Mouse (Mus musculus) forebrain, postnatal 0 days (tissue): ENCODE measurements around the gene Ncor2. TPM values are rescaled to one million over a fixed set of nuclear protein-coding genes. Genes with fewer than 3 reads are reported as not detected.

Source experiments
- ATAC-seq: fragments of 200-750 bp; cut with Nextera tagmentation; 2 replicates; pipeline ENCODE4 v1.8.0; 2017; ENCODE audit warnings: mild to moderate bottlenecking, moderate library complexity
- DNase-seq: peaks from one replicate; pipeline ENCODE4 v3.0.0-alpha.2; 2015
- H3K27ac ChIP-seq: fragments of 300-500 bp; sonication (generic); 2 replicates; pipeline ENCODE4 v1.5.1; 2014; ENCODE audit warnings: low read depth, mild to moderate bottlenecking, antibody characterized with exemption, low read length, moderate library complexity, mixed read lengths
- H3K27me3 ChIP-seq: fragments of 300-500 bp; sonication (generic); 2 replicates; pipeline ENCODE4 v1.6.1; 2014; ENCODE audit warnings: mild to moderate bottlenecking, low read length, mixed read lengths; ENCODE audit not compliant: insufficient read depth
- H3K36me3 ChIP-seq: fragments of 300-500 bp; sonication (generic); 2 replicates; pipeline ENCODE4 v1.6.1; 2014; ENCODE audit warnings: mild to moderate bottlenecking, moderate library complexity; ENCODE audit not compliant: insufficient read depth
- H3K4me1 ChIP-seq: fragments of 300-500 bp; sonication (generic); 2 replicates; pipeline ENCODE4 v1.6.1; 2014; ENCODE audit warnings: antibody characterized with exemption; ENCODE audit not compliant: insufficient read depth
- H3K4me2 ChIP-seq: fragments of 300-500 bp; sonication (generic); 2 replicates; pipeline ENCODE4 v1.6.1; 2014; ENCODE audit warnings: low read depth, mild to moderate bottlenecking, moderate library complexity
- H3K4me3 ChIP-seq: fragments of 300-500 bp; sonication (generic); 2 replicates; pipeline ENCODE4 v1.5.1; 2014; ENCODE audit warnings: low read depth, low read length, mixed read lengths
- H3K9ac ChIP-seq: fragments of 300-500 bp; sonication (generic); 2 replicates; pipeline ENCODE4 v1.6.1; 2014; ENCODE audit warnings: mild to moderate bottlenecking
- H3K9me3 ChIP-seq: fragments of 300-500 bp; sonication (generic); 2 replicates; pipeline ENCODE4 v1.6.1; 2016; ENCODE audit warnings: low read length
- CTCF ChIP-seq: sonication (generic); IDR thresholded peaks from 2 replicates; pipeline ENCODE4 v1.5.1; 2016; ENCODE audit warnings: antibody characterized with exemption, control low read depth, low read depth
- WGBS: fragments of 180-500 bp; shearing (Covaris S2); extraction: QIAGEN DNeasy Blood & Tissue Kit; methylation state at CpG from one replicate; pipeline ENCODE4 v1.1.7; 2014; 5-methylcytosine and 5-hydroxymethylcytosine counted together
- polyA plus RNA-seq: library from polyadenylated mRNA; unstranded; fragments of >200 nt; fragmentation: Nextera tagmentation; extraction: Ambion mirVana; gene quantifications from 2 replicates; pipeline ENCODE4 v1.2.1, GENCODE M21; 2015
- total RNA-seq: library from RNA; depleted of rRNA; stranded (reverse); fragments of >200 nt; gene quantifications from 2 replicates; pipeline ENCODE4 v1.2.3, GENCODE M21; 2014

The Ncor2 gene
- total and polyA plus RNA-seq, 2 experiments from 2014 or later: 12.7 to 16.8 TPM

DNA sequence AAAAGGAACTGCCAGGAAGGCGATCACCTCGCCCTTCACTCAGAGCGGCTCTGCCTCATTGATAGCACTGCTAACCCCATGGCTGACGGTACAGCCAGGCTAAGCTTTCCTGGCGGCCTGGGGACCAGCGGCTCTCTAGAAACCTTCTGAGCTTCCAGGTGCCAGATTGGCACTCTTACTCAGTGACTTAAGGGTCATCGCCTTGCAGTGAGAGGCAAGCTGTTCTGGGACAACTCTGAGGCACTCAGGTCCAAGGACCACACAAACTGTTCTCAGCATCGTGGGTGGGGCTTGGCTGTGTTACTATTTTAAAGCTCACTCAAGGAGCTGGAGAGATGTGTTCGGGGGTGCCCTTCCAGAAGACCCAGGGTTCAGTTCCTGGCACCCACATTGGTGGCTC is 163.4 kb downstream of the Ncor2 start:
- peaks cover 41% of the 10 kb centered on the region for H3K36me3 ChIP-seq
- DNase-seq: no peak

DNA sequence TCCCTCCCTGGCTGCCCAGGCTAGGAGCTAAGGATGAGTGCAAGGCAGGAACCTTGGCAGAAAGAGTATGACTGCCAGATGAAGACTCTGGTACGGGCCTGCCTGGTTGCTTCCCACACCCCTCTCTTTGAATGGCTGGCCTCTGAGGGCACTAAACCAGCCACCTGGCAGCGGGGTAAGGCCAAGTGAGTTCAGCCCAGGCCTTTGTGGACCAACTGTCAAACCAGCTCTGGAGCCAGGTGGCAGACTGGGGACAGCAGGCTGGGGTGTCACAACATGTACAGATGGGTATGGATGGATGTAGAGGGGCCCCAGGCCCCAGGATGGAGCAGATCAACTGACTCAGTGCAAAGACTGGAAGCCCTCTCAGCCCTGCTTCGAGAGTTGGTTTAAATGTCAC is 164.0 kb downstream of the Ncor2 start:
- 70% methylated on average over 3 of the region's 3 CpGs for WGBS
- no peak overlapping the region for H3K27ac ChIP-seq
- no peak for TF ChIP-seq CTCF
- H3K9ac ChIP-seq: no peak overlapping the region
- H3K9me3 ChIP-seq: no peaks in the 10 kb centered on the region
- no peaks in the 10 kb centered on the region for H3K27me3 ChIP-seq
- no peak overlapping the region for H3K4me2 ChIP-seq
- ATAC-seq: 0 out of 2 replicates have a peak, but pooled peaks have one; percentile 12
- no peak for DNase-seq
- H3K4me3 ChIP-seq: no peak overlapping the region
- H3K36me3 ChIP-seq: peaks cover 41% of the 10 kb centered on the region
- H3K4me1 ChIP-seq: peaks cover 3% of the 10 kb centered on the region; the same call in 1 of the 2 replicates

More for the DNA sequence above, 163.4 kb downstream of the Ncor2 start:
- no peak for ATAC-seq
- no peak overlapping the region for H3K9ac ChIP-seq
- WGBS: 73% methylated on average over 9 of the region's 9 CpGs
- TF ChIP-seq CTCF: no peak
- peaks cover 3% of the 10 kb centered on the region; the same call in 1 of the 2 replicates for H3K4me1 ChIP-seq
- no peak overlapping the region for H3K27ac ChIP-seq
- H3K27me3 ChIP-seq: no peaks in the 10 kb centered on the region
- no peaks in the 10 kb centered on the region for H3K9me3 ChIP-seq
- no peak overlapping the region for H3K4me2 ChIP-seq
- no peak overlapping the region for H3K4me3 ChIP-seq

GRCm38 (mm10) chr5:125014497-125014896 is 164.5 kb downstream of the Ncor2 start:
- 54% methylated on average over 7 of the region's 7 CpGs for WGBS
- peaks cover 3% of the 10 kb centered on the region; the same call in 1 of the 2 replicates for H3K4me1 ChIP-seq
- TF ChIP-seq CTCF: peak; percentile 84
- H3K9me3 ChIP-seq: no peaks in the 10 kb centered on the region
- H3K27me3 ChIP-seq: no peaks in the 10 kb centered on the region
- no peak overlapping the region for H3K27ac ChIP-seq
- H3K4me2 ChIP-seq: no peak overlapping the region
- no peak overlapping the region for H3K4me3 ChIP-seq
- DNase-seq: peak; percentile 43
- H3K9ac ChIP-seq: no peak overlapping the region
- ATAC-seq: no peak
- H3K36me3 ChIP-seq: peaks cover 38% of the 10 kb centered on the region

DNA sequence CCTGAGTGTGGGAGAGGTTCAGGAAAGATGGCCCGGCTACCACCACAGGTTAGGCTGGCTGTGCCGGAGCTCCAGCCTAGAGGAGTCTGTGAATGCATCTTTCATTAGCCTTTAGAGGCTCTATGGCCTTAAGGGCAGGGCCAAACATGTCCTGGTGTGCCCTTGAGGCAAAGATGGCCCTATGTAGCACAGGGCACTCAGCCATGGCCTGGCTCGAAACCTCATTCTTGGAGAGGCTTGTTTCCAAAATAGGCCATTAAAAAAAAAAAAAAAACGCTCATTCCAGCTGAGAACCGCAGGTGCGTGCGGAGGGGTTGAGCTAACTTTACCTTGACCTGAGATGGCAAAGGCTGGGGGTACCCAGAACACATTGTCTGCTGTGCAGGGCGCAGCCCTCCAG is 167.4 kb downstream of the Ncor2 start:
- Histone ChIP-seq H3K9ac (no peak overlapping the region), H3K27ac (no peak overlapping the region), H3K4me2 (no peak overlapping the region), H3K4me3 (no peak overlapping the region), H3K4me1 (peaks cover 3% of the 10 kb centered on the region; the same call in 1 of the 2 replicates), H3K36me3 (peaks cover 10% of the 10 kb centered on the region), H3K27me3 (no peaks in the 10 kb centered on the region), H3K9me3 (no peaks in the 10 kb centered on the region)
- DNase-seq (no peak), ATAC-seq (no peak)
- TF ChIP-seq CTCF: no peak
- 94% methylated on average over 8 of the region's 8 CpGs for WGBS

DNA sequence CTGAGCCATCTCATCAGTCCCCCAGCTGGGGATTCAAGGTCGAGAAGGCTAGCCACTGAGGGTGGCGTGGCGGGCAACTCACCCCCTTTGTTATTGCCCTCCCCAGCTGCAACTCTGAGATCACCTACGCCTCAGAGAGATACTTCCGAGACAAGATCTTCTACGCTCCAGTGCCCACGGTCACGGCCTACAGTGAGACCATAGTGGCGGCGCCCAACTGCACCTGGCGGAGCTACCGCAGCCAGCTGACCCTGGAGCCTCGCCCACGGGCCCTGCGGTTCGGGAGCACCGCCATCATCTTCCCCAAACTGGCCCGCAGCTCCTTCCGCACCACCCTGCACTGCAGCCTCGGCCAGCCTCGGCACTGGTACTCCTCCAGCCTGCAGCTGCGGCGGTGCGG is 167.9 kb downstream of the Ncor2 start:
- DNase-seq: no peak
- no peak for TF ChIP-seq CTCF
- Histone ChIP-seq H3K27me3 (no peaks in the 10 kb centered on the region), H3K4me2 (no peak overlapping the region), H3K4me3 (no peak overlapping the region), H3K36me3 (peaks cover 8% of the 10 kb centered on the region; the same call in 1 of the 2 replicates), H3K9me3 (no peaks in the 10 kb centered on the region), H3K9ac (no peak overlapping the region), H3K27ac (no peak overlapping the region), H3K4me1 (peaks cover 3% of the 10 kb centered on the region; the same call in 1 of the 2 replicates)
- WGBS: 91% methylated on average over 24 of the region's 24 CpGs
- no peak for ATAC-seq

GRCm38 (mm10) chr5:125006896-125007295 is 172.1 kb downstream of the Ncor2 start:
- Histone ChIP-seq H3K9ac (no peak overlapping the region), H3K36me3 (no peaks in the 10 kb centered on the region), H3K4me3 (no peak overlapping the region), H3K27ac (no peak overlapping the region), H3K4me2 (no peak overlapping the region), H3K27me3 (peaks cover 21% of the 10 kb centered on the region; the same call in 1 of the 2 replicates), H3K9me3 (no peaks in the 10 kb centered on the region), H3K4me1 (no peaks in the 10 kb centered on the region)
- no peak for TF ChIP-seq CTCF
- ATAC-seq (no peak), DNase-seq (no peak)
- 87% methylated on average over 5 of the region's 5 CpGs for WGBS

DNA sequence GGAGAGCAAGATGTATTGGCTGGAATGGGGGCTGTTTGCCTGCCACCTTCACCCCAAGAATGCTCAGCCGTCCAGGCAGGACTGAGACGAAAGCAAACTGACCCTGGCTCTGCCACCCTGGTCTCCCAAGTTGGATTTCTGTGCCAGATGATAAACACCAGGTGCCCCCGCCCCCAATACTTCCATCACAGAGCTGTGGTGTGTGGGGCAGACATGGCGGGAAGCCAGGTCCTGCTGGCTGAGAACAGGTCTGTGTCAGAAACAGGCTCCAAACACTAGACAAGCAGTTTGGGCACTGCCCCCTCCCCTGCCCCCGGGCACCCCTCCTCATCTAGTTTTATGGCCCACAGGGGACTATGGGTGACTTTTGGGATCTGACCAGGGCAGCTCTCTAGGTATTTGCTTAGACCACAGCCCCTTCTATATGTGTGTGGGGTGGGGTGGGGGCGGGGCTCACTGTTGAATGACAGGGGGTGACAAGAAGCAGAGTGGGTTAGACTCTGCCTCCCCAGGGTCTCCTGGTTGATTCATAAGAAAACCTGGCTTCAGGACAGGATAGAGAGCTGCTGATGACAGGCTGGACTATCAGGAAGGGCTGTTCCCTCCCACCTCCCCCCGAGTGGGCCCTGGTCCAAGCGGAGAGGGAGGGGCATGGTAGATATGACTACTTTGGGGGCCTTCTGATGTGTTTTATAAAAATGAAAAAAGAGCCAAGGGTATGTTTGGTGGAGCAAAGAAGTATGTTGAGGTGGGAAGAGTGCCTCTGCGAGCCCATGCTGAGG is 173.0 kb downstream of the Ncor2 start:
- ATAC-seq (peak; percentile 34; the same call in 1 of the 2 replicates), DNase-seq (no peak)
- H3K27me3 ChIP-seq: peaks cover 21% of the 10 kb centered on the region; the same call in 1 of the 2 replicates
- no peak overlapping the region for H3K4me2 ChIP-seq
- H3K9me3 ChIP-seq: no peaks in the 10 kb centered on the region
- no peak overlapping the region for H3K27ac ChIP-seq
- TF ChIP-seq CTCF: no peak
- no peaks in the 10 kb centered on the region for H3K36me3 ChIP-seq
- H3K9ac ChIP-seq: no peak overlapping the region
- H3K4me3 ChIP-seq: no peak overlapping the region
- H3K4me1 ChIP-seq: no peaks in the 10 kb centered on the region
- 58% methylated on average over 9 of the region's 9 CpGs for WGBS
